Mouse (Mus musculus) neural tube, embryonic 14.5 days (tissue): ENCODE results near the gene Robo2. TPM values are rescaled to one million over a fixed set of nuclear protein-coding genes. Genes with fewer than 3 reads are reported as not detected.

Source experiments
- ATAC-seq: fragments of 200-750 bp; cut with Nextera tagmentation; 2 replicates; pipeline ENCODE4 v1.8.0; 2017; ENCODE audit warnings: low read depth, mild to moderate bottlenecking, moderate TSS enrichment, moderate library complexity
- H3K27ac ChIP-seq: fragments of 300-500 bp; sonication (generic); 2 replicates; pipeline ENCODE4 v1.5.1; 2014; ENCODE audit warnings: low read depth, mild to moderate bottlenecking, control low read depth, low read length, moderate library complexity, mixed read lengths
- H3K27me3 ChIP-seq: fragments of 300-500 bp; sonication (generic); 2 replicates; pipeline ENCODE4 v1.6.1; 2014; ENCODE audit warnings: low read length; ENCODE audit not compliant: control insufficient read depth, insufficient read depth
- H3K36me3 ChIP-seq: fragments of 300-500 bp; sonication (generic); 2 replicates; pipeline ENCODE4 v1.6.1; 2014; ENCODE audit warnings: low read length, mixed read lengths; ENCODE audit not compliant: control insufficient read depth, insufficient read depth
- H3K4me1 ChIP-seq: fragments of 300-500 bp; sonication (generic); 2 replicates; pipeline ENCODE4 v1.6.1; 2014; ENCODE audit warnings: low read length; ENCODE audit not compliant: control insufficient read depth, insufficient read depth
- H3K4me2 ChIP-seq: fragments of 300-500 bp; sonication (generic); 2 replicates; pipeline ENCODE4 v1.6.1; 2014; ENCODE audit warnings: mild to moderate bottlenecking, low read depth, low read length, control low read depth
- H3K4me3 ChIP-seq: fragments of 300-500 bp; sonication (generic); 2 replicates; pipeline ENCODE4 v1.5.1; 2014; ENCODE audit warnings: low read depth, low read length, control low read depth, mixed read lengths
- H3K9ac ChIP-seq: fragments of 300-500 bp; sonication (generic); replicated peaks from 2 replicates; pipeline ENCODE4 v1.6.1; 2014; ENCODE audit warnings: low read depth, mild to moderate bottlenecking, control low read depth, low read length, mixed read lengths
- H3K9me3 ChIP-seq: fragments of 300-500 bp; sonication (generic); 2 replicates; pipeline ENCODE4 v1.6.1; 2016; ENCODE audit warnings: low read length; ENCODE audit not compliant: control insufficient read depth
- WGBS: fragments of 180-500 bp; shearing (Covaris S2); extraction: QIAGEN DNeasy Blood & Tissue Kit; methylation state at CpG from one replicate; pipeline ENCODE4 v1.1.7; 2014; 5-methylcytosine and 5-hydroxymethylcytosine counted together
- polyA plus RNA-seq: library from polyadenylated mRNA; unstranded; fragments of >200 nt; fragmentation: Nextera tagmentation; extraction: Ambion mirVana; gene quantifications from 2 replicates; pipeline ENCODE4 v1.2.1, GENCODE M21; 2014

Gene Robo2
- polyA plus RNA-seq, 1 experiment from 2014 or later, result 165 TPM

DNA sequence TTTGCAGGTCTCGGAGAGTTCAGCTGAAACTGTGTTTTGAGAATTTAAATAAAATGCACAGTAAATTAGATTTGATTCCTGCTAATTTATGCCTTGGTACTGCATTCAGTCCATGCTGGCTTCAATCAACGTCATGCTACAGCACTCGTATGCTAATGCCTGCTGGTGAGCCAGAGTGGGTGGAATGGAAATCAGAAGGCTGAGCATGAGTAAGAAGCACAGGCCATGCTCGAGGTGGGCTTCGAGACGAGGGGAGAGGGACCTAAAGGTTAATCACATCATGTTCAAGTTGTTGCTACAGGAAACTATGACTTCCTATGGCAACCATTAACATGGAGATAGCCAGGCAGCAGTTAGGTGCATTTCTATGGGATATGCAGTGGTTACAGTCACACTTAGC is 420.4 kb downstream of the Robo2 start:
- ATAC-seq, result no peak
- H3K4me1 ChIP-seq, result no peaks in the 10 kb centered on the region

DNA sequence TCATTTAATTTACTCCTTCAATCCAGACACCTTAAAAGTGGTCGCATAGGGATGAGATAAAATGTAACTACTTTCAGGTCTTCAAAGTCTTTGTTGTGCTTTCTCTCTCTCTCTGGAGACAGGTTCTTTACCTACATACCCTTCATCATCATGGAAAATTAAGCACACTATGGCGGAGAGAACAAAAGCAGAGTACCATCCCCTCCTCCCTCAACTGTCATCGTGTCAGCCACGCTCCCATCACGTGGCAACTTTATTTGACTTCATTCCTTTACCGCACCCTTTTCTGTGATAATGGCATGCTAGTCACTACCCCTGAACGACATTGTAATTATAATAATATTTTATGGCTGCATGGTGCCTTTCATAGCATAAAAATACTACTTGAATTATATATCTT is 442.1 kb downstream of the Robo2 start:
- Histone ChIP-seq H3K9me3 (no peaks in the 10 kb centered on the region), H3K4me3 (no peak overlapping the region), H3K9ac (no peak overlapping the region), H3K4me2 (no peak overlapping the region), H3K36me3 (no peaks in the 10 kb centered on the region), H3K27me3 (no peaks in the 10 kb centered on the region), H3K4me1 (no peaks in the 10 kb centered on the region), H3K27ac (no peak overlapping the region)
- ATAC-seq, result no peak
- WGBS, result 68% methylated on average over 7 of the region's 7 CpGs

More for the DNA sequence above, 420.4 kb downstream of the Robo2 start:
- Histone ChIP-seq H3K4me2 (no peak overlapping the region), H3K27ac (no peak overlapping the region), H3K4me3 (no peak overlapping the region), H3K36me3 (no peaks in the 10 kb centered on the region), H3K9ac (no peak overlapping the region), H3K27me3 (no peaks in the 10 kb centered on the region), H3K9me3 (no peaks in the 10 kb centered on the region)
- 52% methylated on average over 6 of the region's 6 CpGs for WGBS

DNA sequence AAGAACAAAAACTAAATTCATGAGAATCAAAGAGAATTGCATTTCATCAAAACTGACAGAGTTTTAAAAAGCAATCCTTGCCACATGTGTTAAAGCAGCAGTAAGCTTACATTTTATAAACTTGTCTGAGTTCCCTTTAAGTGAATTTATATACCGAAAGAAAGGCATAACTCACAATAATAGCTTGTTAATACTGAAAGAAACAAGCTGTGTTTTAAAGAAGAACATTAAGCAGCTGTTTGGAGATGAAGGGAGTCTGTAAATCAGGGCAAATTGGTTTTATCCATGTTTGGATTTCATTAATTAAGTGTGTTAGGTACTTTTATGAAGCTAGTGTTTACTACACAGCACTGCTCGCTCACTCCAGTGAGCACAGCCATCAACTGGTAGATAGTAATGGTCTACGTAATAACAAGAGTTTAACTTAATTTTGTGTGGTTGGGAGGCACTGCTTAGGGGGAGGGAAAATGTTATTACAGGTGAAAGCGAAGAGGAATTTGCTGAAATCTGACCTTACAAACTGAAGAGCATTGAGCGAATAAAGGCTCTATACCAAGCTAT is 447.2 kb downstream of the Robo2 start:
- Histone ChIP-seq H3K9ac (no peak overlapping the region), H3K4me1 (no peaks in the 10 kb centered on the region), H3K27ac (no peak overlapping the region), H3K4me2 (no peak overlapping the region), H3K4me3 (no peak overlapping the region), H3K27me3 (no peaks in the 10 kb centered on the region), H3K9me3 (no peaks in the 10 kb centered on the region), H3K36me3 (no peaks in the 10 kb centered on the region)
- WGBS, result 74% methylated on average over 5 of the region's 5 CpGs
- ATAC-seq, result no peak

DNA sequence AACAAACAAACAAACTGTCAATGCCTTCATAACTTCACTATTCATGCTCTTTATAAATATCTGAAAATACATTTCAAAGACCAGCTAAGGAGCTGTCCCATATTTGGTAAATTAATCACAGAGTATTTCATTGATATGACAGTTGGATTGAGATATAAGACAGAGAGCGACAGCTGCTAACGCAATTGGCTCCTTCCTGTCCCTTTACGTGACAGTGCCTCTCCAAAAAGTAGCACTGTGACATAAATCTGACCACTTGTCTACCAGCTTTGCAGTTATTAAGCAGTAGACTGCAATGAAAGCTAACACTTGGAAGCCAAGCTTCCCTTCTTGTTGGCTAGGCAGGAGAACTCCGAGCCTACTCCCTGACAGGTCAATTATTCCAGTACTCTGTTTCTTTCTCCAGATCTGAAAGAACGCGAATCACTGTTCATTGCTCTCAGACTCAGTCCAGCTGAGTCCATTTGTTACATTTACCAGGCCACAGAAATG is 452.1 kb downstream of the Robo2 start:
- H3K4me1 ChIP-seq, result no peaks in the 10 kb centered on the region
- no peak overlapping the region for H3K9ac ChIP-seq
- 68% methylated on average over 6 of the region's 6 CpGs for WGBS
- H3K27me3 ChIP-seq, result no peaks in the 10 kb centered on the region
- no peak overlapping the region for H3K27ac ChIP-seq
- no peak for ATAC-seq
- H3K4me2 ChIP-seq, result no peak overlapping the region
- no peaks in the 10 kb centered on the region for H3K9me3 ChIP-seq
- no peak overlapping the region for H3K4me3 ChIP-seq
- H3K36me3 ChIP-seq, result 0 out of 2 replicates have a peak, but pooled peaks cover 3% of the 10 kb centered on the region

DNA sequence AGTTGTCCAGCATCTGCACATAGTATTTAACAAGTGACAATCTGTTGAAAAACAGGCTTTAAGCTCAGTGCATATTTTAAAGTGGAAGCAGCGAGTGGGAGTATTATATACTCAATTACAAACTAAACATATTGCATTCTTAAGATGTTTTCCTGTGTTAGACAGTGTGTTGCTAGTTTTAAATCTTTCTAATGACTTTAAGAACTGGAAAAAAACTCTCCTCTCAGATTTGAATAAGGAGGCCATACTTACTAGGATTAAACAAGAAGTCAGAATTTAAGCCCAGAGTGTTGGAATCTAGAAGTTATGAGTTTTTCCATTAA is 453.1 kb downstream of the Robo2 start:
- H3K27ac ChIP-seq, result no peak overlapping the region
- no peak overlapping the region for H3K4me2 ChIP-seq
- H3K27me3 ChIP-seq, result no peaks in the 10 kb centered on the region
- 82% methylated on average over 1 of the region's 1 CpGs for WGBS
- 0 out of 2 replicates have a peak, but pooled peaks cover 3% of the 10 kb centered on the region for H3K36me3 ChIP-seq
- ATAC-seq, result no peak
- H3K9me3 ChIP-seq, result no peaks in the 10 kb centered on the region
- no peak overlapping the region for H3K9ac ChIP-seq
- H3K4me1 ChIP-seq, result no peaks in the 10 kb centered on the region
- H3K4me3 ChIP-seq, result no peak overlapping the region

DNA sequence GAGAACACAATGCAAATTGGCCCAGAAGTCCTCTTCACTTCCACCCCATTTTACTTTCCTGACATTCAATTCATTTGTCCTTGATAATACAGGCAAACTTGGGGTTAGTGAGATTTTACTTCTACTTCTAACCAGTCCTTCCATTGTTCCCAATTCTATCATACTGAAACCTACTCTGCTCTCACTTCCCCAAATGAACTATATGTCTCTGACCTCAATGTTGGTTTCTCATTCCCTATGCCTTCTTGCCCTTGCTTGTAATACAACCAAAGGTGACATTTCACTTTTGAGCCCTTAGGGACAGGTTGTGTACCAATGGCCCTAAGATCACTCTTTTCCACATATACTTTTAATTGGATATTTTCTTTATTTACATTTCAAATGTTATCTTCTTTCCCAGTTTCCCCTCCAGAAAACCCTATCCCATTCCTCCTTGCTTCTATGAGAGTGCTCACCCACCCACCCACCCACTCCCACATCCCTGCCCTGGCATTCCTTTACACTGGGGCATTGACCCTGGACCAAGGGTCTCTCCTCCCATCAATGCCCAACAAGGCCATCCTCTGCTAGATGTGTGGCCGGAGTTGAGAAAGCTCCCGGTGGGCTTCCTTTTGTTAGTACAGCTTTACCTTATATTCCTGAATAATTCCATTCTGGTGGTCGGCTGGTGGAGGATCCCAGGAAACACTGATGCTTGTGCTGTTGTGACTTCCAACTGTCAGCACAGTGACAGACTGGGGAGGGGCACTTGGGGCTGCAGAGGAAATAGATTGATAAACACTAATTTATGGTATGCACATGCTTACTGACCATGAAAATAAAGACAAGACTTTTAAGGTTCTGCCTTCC is 453.7 kb downstream of the Robo2 start:
- no peaks in the 10 kb centered on the region for H3K4me1 ChIP-seq
- no peak overlapping the region for H3K9ac ChIP-seq
- no peaks in the 10 kb centered on the region for H3K9me3 ChIP-seq
- H3K4me2 ChIP-seq, result no peak overlapping the region
- WGBS, result 64% methylated on average over 3 of the region's 3 CpGs
- no peak overlapping the region for H3K4me3 ChIP-seq
- H3K36me3 ChIP-seq, result 0 out of 2 replicates have a peak, but pooled peaks cover 3% of the 10 kb centered on the region
- H3K27ac ChIP-seq, result no peak overlapping the region
- no peak for ATAC-seq
- H3K27me3 ChIP-seq, result no peaks in the 10 kb centered on the region

DNA sequence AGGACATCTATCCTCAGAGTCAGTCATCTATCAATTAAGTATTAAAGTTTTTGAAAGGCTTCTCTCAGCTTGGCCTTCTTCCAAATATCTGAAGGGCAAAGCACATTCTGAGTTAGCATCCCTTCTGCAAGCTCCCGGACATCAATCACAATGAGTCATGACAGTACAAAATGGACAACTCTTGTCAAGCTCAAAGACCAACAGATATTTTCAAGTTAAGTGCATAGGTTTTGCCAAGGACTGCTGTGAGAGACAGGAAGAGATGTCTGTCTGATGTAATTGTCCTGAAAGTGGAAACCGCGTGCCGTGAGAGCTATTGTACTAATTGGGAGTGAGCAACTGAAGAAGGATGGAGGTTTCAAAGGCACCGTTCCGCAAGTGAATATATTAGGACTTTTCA is 465.5 kb downstream of the Robo2 start:
- Histone ChIP-seq H3K9me3 (no peaks in the 10 kb centered on the region), H3K36me3 (no peaks in the 10 kb centered on the region), H3K4me2 (no peak overlapping the region), H3K4me3 (no peak overlapping the region), H3K4me1 (peaks cover 5% of the 10 kb centered on the region; the same call in 1 of the 2 replicates), H3K27me3 (no peaks in the 10 kb centered on the region), H3K9ac (no peak overlapping the region), H3K27ac (no peak overlapping the region)
- WGBS, result 70% methylated on average over 6 of the region's 6 CpGs
- ATAC-seq, result no peak; the same call in 1 of the 2 replicates

DNA sequence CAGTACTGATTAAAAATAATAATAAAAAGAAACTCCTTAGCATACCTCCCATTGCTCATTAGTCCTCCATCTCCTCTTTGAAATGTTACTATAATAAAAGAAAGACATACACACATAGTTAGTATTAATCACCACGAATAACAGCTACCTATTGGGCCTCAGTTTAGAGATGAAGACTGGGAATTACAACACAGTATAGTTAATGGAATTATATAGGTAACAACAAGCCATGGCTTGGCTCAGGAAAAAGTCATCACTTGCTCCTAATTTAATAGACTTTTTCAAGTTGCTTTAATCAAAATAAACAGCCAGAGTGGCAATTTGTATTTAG is 471.4 kb downstream of the Robo2 start:
- H3K4me1 ChIP-seq, result no peaks in the 10 kb centered on the region
- no peak overlapping the region for H3K27ac ChIP-seq
- no peaks in the 10 kb centered on the region for H3K27me3 ChIP-seq
- no peak overlapping the region for H3K4me3 ChIP-seq
- 49% methylated on average over 1 of the region's 1 CpGs for WGBS
- no peaks in the 10 kb centered on the region for H3K36me3 ChIP-seq
- H3K9me3 ChIP-seq, result no peaks in the 10 kb centered on the region
- no peak; the same call in 1 of the 2 replicates for ATAC-seq
- no peak overlapping the region for H3K9ac ChIP-seq
- H3K4me2 ChIP-seq, result no peak overlapping the region

DNA sequence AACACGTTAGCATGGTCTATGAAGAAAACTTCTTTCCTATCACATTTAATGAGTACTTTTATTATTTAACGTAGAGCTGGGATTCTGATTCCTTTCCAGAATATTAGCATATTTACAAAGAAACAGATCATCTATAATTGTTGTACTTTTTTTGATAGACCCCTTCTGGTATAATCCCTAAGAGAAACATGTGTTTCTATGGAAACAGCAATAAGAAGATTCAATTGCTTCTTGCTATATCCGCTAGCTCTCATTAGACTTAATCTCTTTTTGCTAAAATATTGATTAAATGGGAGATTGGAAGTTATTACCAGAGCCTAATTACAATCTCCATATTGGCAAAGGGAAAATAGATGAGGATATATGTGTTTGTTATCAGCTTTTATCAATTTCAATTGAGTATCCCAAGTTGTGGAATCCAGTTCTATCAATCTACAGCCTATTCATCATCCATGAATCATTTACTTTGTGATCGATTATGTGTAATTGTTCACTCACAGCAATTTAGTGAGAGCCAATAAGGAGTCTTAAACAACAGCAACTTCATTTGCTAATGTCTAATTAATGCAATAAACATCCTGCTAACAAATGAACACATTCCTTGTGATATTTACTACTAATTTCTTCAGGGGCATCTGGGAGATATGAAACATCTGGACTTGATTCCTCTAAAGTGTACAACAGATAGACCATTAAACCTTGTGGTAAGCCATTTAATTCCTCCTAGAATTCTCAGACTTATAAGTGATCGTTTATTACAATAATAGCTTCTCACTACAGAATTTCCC is 472.0 kb downstream of the Robo2 start:
- ATAC-seq, result peak; percentile 78
- no peak overlapping the region for H3K4me3 ChIP-seq
- H3K27me3 ChIP-seq, result no peaks in the 10 kb centered on the region
- H3K9ac ChIP-seq, result no peak overlapping the region
- no peaks in the 10 kb centered on the region for H3K9me3 ChIP-seq
- no peaks in the 10 kb centered on the region for H3K4me1 ChIP-seq
- H3K4me2 ChIP-seq, result no peak overlapping the region
- H3K27ac ChIP-seq, result no peak overlapping the region
- 57% methylated on average over 5 of the region's 5 CpGs for WGBS
- H3K36me3 ChIP-seq, result no peaks in the 10 kb centered on the region
